Mouse (Mus musculus) heart, adult 2 months (tissue): Measurements from ENCODE around the gene Nrg4. TPM values are rescaled to one million over a fixed set of nuclear protein-coding genes. Genes with fewer than 3 reads are reported as not detected.

ENCODE experiments used
- DNase-seq, 2 experiments: peaks; one replicate each; pipeline ENCODE4 v3.0.0; 2021
- H3K27ac ChIP-seq: fragments of 200-600 bp; 2 replicates; pipeline ENCODE4 v1.8.1; 2022
- H3K27me3 ChIP-seq: fragments of 200-500 bp; 2 replicates; pipeline ENCODE4 v1.6.1; 2012; ENCODE audit warnings: mild to moderate bottlenecking, low read length, inconsistent platforms, mixed read lengths; ENCODE audit not compliant: control insufficient read depth, insufficient read depth
- H3K36me3 ChIP-seq: fragments of 200-500 bp; 2 replicates; pipeline ENCODE4 v1.6.1; 2012; ENCODE audit warnings: low read length, inconsistent platforms; ENCODE audit not compliant: control insufficient read depth, insufficient read depth
- H3K4me1 ChIP-seq: fragments of 200-500 bp; 2 replicates; pipeline ENCODE4 v1.6.1; 2011; ENCODE audit warnings: low read length; ENCODE audit not compliant: control insufficient read depth, insufficient read depth
- H3K4me3 ChIP-seq: fragments of 200-600 bp; 2 replicates; pipeline ENCODE4 v1.8.1; 2022
- H3K79me2 ChIP-seq: fragments of 200-500 bp; replicated peaks from 2 replicates; pipeline ENCODE4 v1.6.1; 2012; ENCODE audit warnings: mild to moderate bottlenecking, inconsistent platforms, low read length, moderate library complexity, mixed read lengths; ENCODE audit not compliant: control insufficient read depth, insufficient read depth
- H3K9ac ChIP-seq: fragments of 200-500 bp; 2 replicates; pipeline ENCODE4 v1.6.1; 2012; ENCODE audit warnings: low read depth, mild to moderate bottlenecking, control low read depth, inconsistent platforms, low read length, mixed read lengths
- CTCF ChIP-seq: fragments of 200-600 bp; IDR thresholded peaks from 2 replicates; pipeline ENCODE4 v1.8.1; 2022; ENCODE audit warnings: antibody characterized with exemption, mild to moderate bottlenecking, moderate library complexity
- EP300 ChIP-seq: fragments of 200-500 bp; IDR thresholded peaks from 2 replicates; pipeline ENCODE4 v1.6.1; 2011; ENCODE audit warnings: low read depth, low read length, control low read depth; ENCODE audit not compliant: insufficient read depth
- POLR2A ChIP-seq: fragments of 200-500 bp; IDR thresholded peaks from 2 replicates; pipeline ENCODE4 v1.6.1; 2011; ENCODE audit warnings: mild to moderate bottlenecking, low read depth, low read length, control low read depth; ENCODE audit not compliant: insufficient read depth
- whole genome bisulfite sequencing: fragments of 180-500 bp; shearing (Covaris S2); methylation state at CpG from one replicate; pipeline ENCODE4 v1.1.7; 2018; 5-methylcytosine and 5-hydroxymethylcytosine counted together
- intact Hi-C: fragments of 180-260 bp; cut with DNase I; formaldehyde crosslinking; loops from one replicate; pipeline ENCODE4 v1.15.1; 2025
- polyA plus RNA-seq: library from polyadenylated mRNA; depleted of rRNA; stranded (reverse); fragments of >200 nt; gene quantifications from 2 replicates; pipeline ENCODE4 v1.2.3, GENCODE M21; 2012; rRNA removed
- total RNA-seq, 2 experiments: library from RNA; stranded (reverse); gene quantifications; 2 replicates each; pipeline ENCODE4 v1.2.3; 2021

Nrg4 gene
- total and polyA plus RNA-seq, 3 experiments: 1.5 to 7.6 (median 2.3) TPM

DNA sequence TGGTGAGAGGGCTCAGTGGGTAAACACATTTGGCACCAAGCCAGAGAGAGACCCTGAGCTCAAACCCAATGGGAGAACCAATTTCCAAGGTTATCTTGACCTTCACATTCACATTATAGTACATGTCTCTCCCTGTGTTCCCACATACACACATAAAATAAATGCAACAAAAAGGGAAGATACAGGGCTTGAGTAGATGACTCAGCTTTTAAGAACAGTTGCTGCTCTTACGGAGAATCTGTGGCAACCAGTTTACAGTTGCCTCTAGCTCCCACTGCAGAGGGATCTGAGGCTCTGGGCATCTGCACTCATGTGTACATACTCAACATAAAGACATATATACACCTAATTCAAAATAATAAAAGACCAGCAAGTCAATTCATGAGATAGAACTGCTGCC, 128.4 kb downstream of the Nrg4 start:
- H3K27ac ChIP-seq: no peak overlapping the region
- no peaks in the 10 kb centered on the region for H3K79me2 ChIP-seq
- no peak for DNase-seq
- WGBS: 92% methylated on average over 1 of the region's 1 CpGs
- no peaks in the 10 kb centered on the region for H3K36me3 ChIP-seq
- no peaks in the 10 kb centered on the region for H3K27me3 ChIP-seq
- no peaks in the 10 kb centered on the region for H3K4me1 ChIP-seq
- TF ChIP-seq POLR2A (no peak), EP300 (no peak), CTCF (no peak)
- intact Hi-C loops: no loop called here
- H3K4me3 ChIP-seq: no peak overlapping the region
- H3K9ac ChIP-seq: no peak overlapping the region

DNA sequence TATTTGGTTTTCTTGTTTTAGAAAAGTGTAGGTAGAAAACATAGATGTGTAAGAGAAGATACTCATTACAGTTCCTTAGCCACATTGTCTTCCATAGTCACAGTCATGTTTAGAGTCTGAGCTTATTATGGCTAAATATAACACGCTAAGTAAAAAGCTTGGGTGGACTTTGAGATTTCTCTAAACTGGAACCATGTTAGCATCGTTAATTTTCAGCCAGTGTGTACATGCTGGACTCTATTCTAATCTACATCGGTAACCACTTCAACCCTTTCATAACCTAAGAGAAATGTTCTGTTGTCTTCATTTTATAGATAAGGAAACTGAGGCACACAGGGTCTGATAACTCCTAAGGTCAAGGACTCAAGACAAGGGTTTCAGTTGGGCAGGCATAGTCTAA, 130.8 kb downstream of the Nrg4 start:
- no peaks in the 10 kb centered on the region for H3K79me2 ChIP-seq
- no peaks in the 10 kb centered on the region for H3K4me1 ChIP-seq
- intact Hi-C loops: no loop called here
- no peak overlapping the region for H3K9ac ChIP-seq
- H3K27ac ChIP-seq: no peak overlapping the region
- no peaks in the 10 kb centered on the region for H3K36me3 ChIP-seq
- H3K4me3 ChIP-seq: no peak overlapping the region
- 84% methylated on average over 3 of the region's 3 CpGs for WGBS
- H3K27me3 ChIP-seq: no peaks in the 10 kb centered on the region
- DNase-seq: no peak
- TF ChIP-seq EP300 (no peak), POLR2A (no peak), CTCF (no peak)

GRCm38 (mm10) chr9:55174235-55174634, 152.4 kb downstream of the Nrg4 start:
- TF ChIP-seq POLR2A (no peak), CTCF (no peak), EP300 (no peak)
- 85% methylated on average over 2 of the region's 2 CpGs for WGBS
- intact Hi-C loops: no loop called here
- Histone ChIP-seq H3K79me2 (no peaks in the 10 kb centered on the region), H3K36me3 (peaks cover 7% of the 10 kb centered on the region), H3K27ac (no peak overlapping the region), H3K27me3 (no peaks in the 10 kb centered on the region), H3K9ac (no peak overlapping the region), H3K4me1 (no peaks in the 10 kb centered on the region; the same call in none of the 2 replicates), H3K4me3 (no peak overlapping the region)
- no peak for DNase-seq

DNA sequence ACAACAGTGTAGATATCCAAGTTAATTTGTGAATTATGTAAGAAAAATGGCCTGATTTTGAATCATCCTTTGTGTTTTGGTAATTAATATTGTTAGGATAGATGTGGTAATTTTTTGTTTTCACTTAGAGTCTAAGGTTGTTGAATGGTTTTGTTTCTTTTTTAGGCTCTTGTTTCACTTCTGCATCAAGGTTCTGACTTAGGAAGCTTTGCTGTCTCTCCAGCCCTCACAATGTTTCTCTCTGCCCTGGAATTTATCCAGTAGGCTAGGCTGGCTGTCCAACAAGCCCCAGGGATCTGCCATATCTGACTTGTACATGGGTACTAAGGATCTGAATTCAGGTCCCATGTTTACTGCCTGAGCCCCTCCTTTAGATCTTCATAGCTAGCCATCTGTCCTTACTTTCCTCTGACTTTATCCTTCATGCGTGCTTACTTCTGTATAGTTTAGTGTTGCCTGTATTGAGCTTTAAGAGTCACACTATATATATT, 154.4 kb downstream of the Nrg4 start:
- TF ChIP-seq CTCF: no peak

DNA sequence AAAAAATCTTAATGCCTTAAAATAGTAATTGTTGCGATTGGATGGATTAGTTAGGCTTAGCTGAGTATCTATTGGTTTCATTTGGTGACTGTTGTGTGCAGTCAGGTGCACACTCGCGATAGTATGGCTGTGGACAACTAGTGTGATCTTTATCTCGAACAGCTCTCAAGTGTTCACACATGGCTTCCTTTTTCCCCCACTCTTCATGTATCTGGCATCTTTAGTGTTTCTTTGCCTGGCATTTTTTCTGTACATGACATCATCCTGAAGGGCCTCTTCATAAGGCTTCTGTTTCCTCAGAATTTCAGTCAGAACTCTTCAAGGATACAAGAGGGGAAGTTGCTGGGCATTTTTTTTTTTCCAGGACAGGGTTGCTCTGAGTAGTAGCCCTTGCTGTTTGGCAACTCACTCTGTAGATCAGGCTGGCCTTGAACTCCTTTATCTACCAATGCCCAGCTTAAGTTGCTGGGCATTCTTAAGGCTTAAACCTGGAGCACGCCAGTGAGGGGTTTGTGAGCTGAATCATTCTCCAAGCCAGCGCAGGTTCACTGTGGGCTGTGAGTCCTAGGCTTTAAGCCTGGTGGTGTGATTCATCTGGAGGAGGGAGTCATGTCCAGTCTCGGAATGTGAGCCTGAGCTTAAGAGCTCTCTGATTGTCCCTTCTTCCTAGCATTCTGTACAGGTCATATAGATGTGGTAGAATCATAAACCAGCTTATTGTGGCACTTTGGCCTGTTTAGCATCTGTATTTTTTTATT, 155.8 kb downstream of the Nrg4 start:
- TF ChIP-seq POLR2A: no peak
- TF ChIP-seq EP300: no peak
- TF ChIP-seq CTCF: no peak
- intact Hi-C loops: no loop called here
- Histone ChIP-seq H3K27me3 (no peaks in the 10 kb centered on the region), H3K79me2 (no peaks in the 10 kb centered on the region), H3K9ac (no peak overlapping the region), H3K4me1 (no peaks in the 10 kb centered on the region; the same call in none of the 2 replicates), H3K36me3 (peaks cover 7% of the 10 kb centered on the region), H3K27ac (no peak overlapping the region), H3K4me3 (no peak overlapping the region)
- 70% methylated on average over 7 of the region's 7 CpGs for WGBS
- no peak for DNase-seq

More for the DNA sequence above, 154.4 kb downstream of the Nrg4 start:
- Histone ChIP-seq H3K79me2 (no peaks in the 10 kb centered on the region), H3K27ac (no peak overlapping the region), H3K27me3 (no peaks in the 10 kb centered on the region), H3K4me1 (no peaks in the 10 kb centered on the region; the same call in none of the 2 replicates), H3K9ac (no peak overlapping the region), H3K36me3 (peaks cover 7% of the 10 kb centered on the region), H3K4me3 (no peak overlapping the region)
- 89% methylated on average over 1 of the region's 1 CpGs for WGBS
- intact Hi-C loops: no loop called here
- no peak for DNase-seq

Other genes starting within 250 kb of the Nrg4 start
- gene Ube2q2, start 178.0 kb downstream of the Nrg4 start, total RNA-seq: 10 to 100 TPM; 25.3 to 29.5 TPM
- gene Ube2q2, start 178.0 kb downstream of the Nrg4 start, polyA plus RNA-seq: 7.8 and 12.5 TPM in 2 replicates
- 10 to 100 TPM; 31.4 to 34.7 TPM for gene Fbxo22, start 117.9 kb downstream of the Nrg4 start, total RNA-seq
- gene Fbxo22, start 117.9 kb downstream of the Nrg4 start, polyA plus RNA-seq: 12.9 and 20.7 TPM in 2 replicates
- gene Tmem266, start 69 bp upstream of the Nrg4 start, total RNA-seq: 1 to 10 TPM; 1.5 to 2.0 TPM
- 2.5 and 3.3 TPM in 2 replicates for gene Tmem266, start 69 bp upstream of the Nrg4 start, polyA plus RNA-seq
- 1,000 to 10,000 TPM in 1 of 2 experiments, 100 to 1,000 TPM in 1; 871 to 1,031 TPM for gene Etfa, start 185.4 kb upstream of the Nrg4 start, total RNA-seq
- gene Etfa, start 185.4 kb upstream of the Nrg4 start, polyA plus RNA-seq: 289 and 479 TPM in 2 replicates
- not detected for gene Isl2, start 211.8 kb upstream of the Nrg4 start, total RNA-seq
- gene Isl2, start 211.8 kb upstream of the Nrg4 start, polyA plus RNA-seq: 0.06 TPM in 1 of 2 replicates, not detected in the other